Mouse (Mus musculus) liver, embryonic 16.5 days (tissue): ENCODE results near the gene Syngr1. TPM values are rescaled to one million over a fixed set of nuclear protein-coding genes. Genes with fewer than 3 reads are reported as not detected.

ENCODE experiments used
- microRNA-seq: library from miRNA; unstranded; fragments of <30 nt; microRNA quantifications from one replicate; pipeline ENCODE4, GENCODE M21; 2016
- polyA plus RNA-seq: library from polyadenylated mRNA; unstranded; fragments of >200 nt; fragmentation: Nextera tagmentation; extraction: Ambion mirVana; gene quantifications from 2 replicates; pipeline ENCODE4 v1.2.1, GENCODE M21; 2015

Gene Syngr1
- polyA plus RNA-seq, 1 experiment from 2014 or later, result 11.3 TPM

Small RNA genes within 50 kb of the gene (microRNA-seq; reads per million reads assigned to microRNA genes)
- gene Snord43, result 71.1 reads per million, percentile 50 among the genes with 10 or more reads in this experiment

Other genes starting within 250 kb of the Syngr1 start
- gene Apobec3, start 199.7 kb upstream of the Syngr1 start, polyA plus RNA-seq, result 33.1 and 35.2 TPM in 2 replicates
- gene Cbx7, start 120.2 kb upstream of the Syngr1 start, polyA plus RNA-seq, result 1.2 TPM in 2 replicates
- gene Pdgfb, start 76.4 kb upstream of the Syngr1 start, polyA plus RNA-seq, result 0.40 and 0.47 TPM in 2 replicates
- gene Rpl3, start 534 bp downstream of the Syngr1 start, polyA plus RNA-seq, result 481 and 545 TPM in 2 replicates
- 11.3 and 12.2 TPM in 2 replicates for gene Tab1, start 41.8 kb downstream of the Syngr1 start, polyA plus RNA-seq
- gene Mgat3, start 82.4 kb downstream of the Syngr1 start, polyA plus RNA-seq, result 0.36 and 0.55 TPM in 2 replicates
- 14.4 and 16.0 TPM in 2 replicates for gene Mief1, start 142.7 kb downstream of the Syngr1 start, polyA plus RNA-seq
- gene AC140267.1, start 144.5 kb downstream of the Syngr1 start, polyA plus RNA-seq, result not detected in 2 replicates
- 138 and 139 TPM in 2 replicates for gene Atf4, start 163.8 kb downstream of the Syngr1 start, polyA plus RNA-seq
- gene Rps19bp1, start 173.0 kb downstream of the Syngr1 start, polyA plus RNA-seq, result 21.2 and 24.9 TPM in 2 replicates
- not detected in 2 replicates for gene Cacna1i, start 195.9 kb downstream of the Syngr1 start, polyA plus RNA-seq